Mouse (Mus musculus): ENCODE data around the gene Tmed9. TPM values are rescaled to one million over a fixed set of nuclear protein-coding genes. Genes with fewer than 3 reads are reported as not detected.
"Not testable (repeated sequence)": the region's sequence is repeated elsewhere in the genome, so short reads cannot be mapped to it uniquely, and the experiment has no call there.

The Tmed9 gene
- polyA plus RNA-seq, 1 experiment from 2014 or later: 103 TPM

GRCm38 (mm10) chr13:55611996-55612395 is 38.5 kb downstream of the Tmed9 start:
- H3K27me3 ChIP-seq: no peaks in the 10 kb centered on the region
- H3K36me3 ChIP-seq: peaks cover 17% of the 10 kb centered on the region; the same call in 1 of the 2 replicates
- H3K9me3 ChIP-seq (replicated peaks): no peaks in the 10 kb centered on the region; the same call in 1 of the 2 replicates
- no peak overlapping the region for H3K4me2 ChIP-seq
- H3K4me1 ChIP-seq (replicated peaks): no peaks in the 10 kb centered on the region
- H3K27ac ChIP-seq: no peak overlapping the region
- 89% methylated on average over 7 of the region's 7 CpGs for WGBS
- no peak overlapping the region for H3K4me3 ChIP-seq
- H3K9ac ChIP-seq: no peak overlapping the region
- no peak for ATAC-seq (replicated peaks; ENCODE audit: insufficient number of reproducible peaks, insufficient read depth, low FRiP score, low read depth)

- H3K4me1 ChIP-seq (replicated peaks): no peaks in the 10 kb centered on the region
- H3K4me2 ChIP-seq: no peak overlapping the region
- no peak overlapping the region for H3K9ac ChIP-seq
- no peaks in the 10 kb centered on the region; the same call in 1 of the 2 replicates for H3K9me3 ChIP-seq (replicated peaks)
- H3K36me3 ChIP-seq: peaks cover 10% of the 10 kb centered on the region; the same call in 1 of the 2 replicates
- H3K27ac ChIP-seq: no peak overlapping the region
- no peak for ATAC-seq (replicated peaks; ENCODE audit: insufficient number of reproducible peaks, insufficient read depth, low FRiP score, low read depth)
- H3K27me3 ChIP-seq: no peaks in the 10 kb centered on the region
- H3K4me3 ChIP-seq: no peak overlapping the region
- 46% methylated on average over 5 of the region's 5 CpGs for WGBS
Measured at GRCm38 (mm10) chr13:55613471-55613870, 39.9 kb downstream of the Tmed9 start.

GRCm38 (mm10) chr13:55619328-55619727 is 45.8 kb downstream of the Tmed9 start:
- no peak overlapping the region for H3K4me2 ChIP-seq

GRCm38 (mm10) chr13:55620275-55620674 is 46.7 kb downstream of the Tmed9 start:
- H3K27ac ChIP-seq: no peak overlapping the region
- WGBS: 74% methylated on average over 2 of the region's 2 CpGs
- H3K36me3 ChIP-seq: 0 out of 2 replicates have a peak, but pooled peaks cover 5% of the 10 kb centered on the region
- no peaks in the 10 kb centered on the region for H3K27me3 ChIP-seq
- no peak overlapping the region for H3K9ac ChIP-seq
- no peaks in the 10 kb centered on the region; the same call in 1 of the 2 replicates for H3K9me3 ChIP-seq (replicated peaks)
- no peak for ATAC-seq (replicated peaks; ENCODE audit: insufficient number of reproducible peaks, insufficient read depth, low FRiP score, low read depth)
- H3K4me1 ChIP-seq (replicated peaks): peaks cover 20% of the 10 kb centered on the region
- H3K4me2 ChIP-seq: no peak overlapping the region
- no peak overlapping the region for H3K4me3 ChIP-seq

More at GRCm38 (mm10) chr13:55619328-55619727, 45.8 kb downstream of the Tmed9 start:
- ATAC-seq (replicated peaks; ENCODE audit: insufficient number of reproducible peaks, insufficient read depth, low FRiP score, low read depth): no peak
- Histone ChIP-seq H3K4me1 (replicated peaks) (peaks cover 13% of the 10 kb centered on the region), H3K36me3 (no peaks in the 10 kb centered on the region), H3K9ac (no peak overlapping the region), H3K27me3 (no peaks in the 10 kb centered on the region), H3K27ac (no peak overlapping the region), H3K4me3 (no peak overlapping the region), H3K9me3 (replicated peaks) (no peaks in the 10 kb centered on the region; the same call in 1 of the 2 replicates)
- WGBS: 78% methylated on average over 4 of the region's 4 CpGs

GRCm38 (mm10) chr13:55622156-55622648 is 48.7 kb downstream of the Tmed9 start:
- ATAC-seq (replicated peaks; ENCODE audit: insufficient number of reproducible peaks, insufficient read depth, low FRiP score, low read depth): not testable (repeated sequence)
- H3K27ac ChIP-seq: peak overlapping the region; percentile 81

GRCm38 (mm10) chr13:55622649-55623541 is 49.4 kb downstream of the Tmed9 start, which contains the start of gene Caml:
Gene Caml (plus strand): TSS chr13:55623005.
- H3K9ac ChIP-seq: peak within 1 kb of the TSS; percentile 77
- no peaks in the 10 kb centered on the region for H3K9me3 ChIP-seq (replicated peaks)
- under 1% methylated on average over 59 of the region's 59 CpGs for WGBS
- H3K4me3 ChIP-seq: peak within 1 kb of the TSS; percentile 74
- ATAC-seq (replicated peaks; ENCODE audit: insufficient number of reproducible peaks, insufficient read depth, low FRiP score, low read depth): peak; percentile 97
- peaks cover 13% of the 10 kb centered on the region for H3K36me3 ChIP-seq
- peak within 1 kb of the TSS; percentile 81 for H3K27ac ChIP-seq
- H3K4me2 ChIP-seq: peak within 1 kb of the TSS; percentile 83
- peaks cover 20% of the 10 kb centered on the region for H3K4me1 ChIP-seq (replicated peaks)
- H3K27me3 ChIP-seq: no peaks in the 10 kb centered on the region

More at GRCm38 (mm10) chr13:55622156-55622648, 48.7 kb downstream of the Tmed9 start:
- Histone ChIP-seq H3K4me2 (peak overlapping the region; percentile 83), H3K4me3 (peak overlapping the region; percentile 74), H3K9ac (peak overlapping the region; percentile 77), H3K4me1 (replicated peaks) (peaks cover 20% of the 10 kb centered on the region)
- H3K36me3 ChIP-seq; H3K9me3 ChIP-seq (replicated peaks); H3K27me3 ChIP-seq: not testable (repeated sequence)
- WGBS: 17% methylated on average over 20 of the region's 20 CpGs

- peak within 1 kb of the TSS; percentile 50 for H3K27ac ChIP-seq
- H3K9me3 ChIP-seq (replicated peaks): no peaks in the 10 kb centered on the region
- peaks cover 11% of the 10 kb centered on the region for H3K4me1 ChIP-seq (replicated peaks)
- H3K36me3 ChIP-seq: peaks cover 46% of the 10 kb centered on the region
- 4% methylated on average over 30 of the region's 30 CpGs for WGBS
- peak; percentile 87 for ATAC-seq (replicated peaks; ENCODE audit: insufficient number of reproducible peaks, insufficient read depth, low FRiP score, low read depth)
- peak within 1 kb of the TSS; percentile 91 for H3K9ac ChIP-seq
- H3K27me3 ChIP-seq: no peaks in the 10 kb centered on the region
- peak within 1 kb of the TSS; percentile 79 for H3K4me2 ChIP-seq
- peak within 1 kb of the TSS; percentile 84 for H3K4me3 ChIP-seq
Measured at GRCm38 (mm10) chr13:55634639-55635127, 61.2 kb downstream of the Tmed9 start, which contains the start of gene Ddx46. Gene Ddx46 (plus strand): TSS chr13:55635027.

- Histone ChIP-seq H3K27ac (peak overlapping the region; percentile 50), H3K9me3 (replicated peaks) (no peaks in the 10 kb centered on the region), H3K4me2 (peak overlapping the region; percentile 79), H3K9ac (peak overlapping the region; percentile 91), H3K4me3 (peak overlapping the region; percentile 84), H3K4me1 (replicated peaks) (peaks cover 11% of the 10 kb centered on the region), H3K27me3 (no peaks in the 10 kb centered on the region), H3K36me3 (peaks cover 45% of the 10 kb centered on the region)
- 0% methylated on average over 40 of the region's 40 CpGs for WGBS
- ATAC-seq (replicated peaks; ENCODE audit: insufficient number of reproducible peaks, insufficient read depth, low FRiP score, low read depth): peak; percentile 32
Measured at GRCm38 (mm10) chr13:55635146-55635571, 61.6 kb downstream of the Tmed9 start.

GRCm38 (mm10) chr13:55636185-55636983 is 62.9 kb downstream of the Tmed9 start:
- ATAC-seq (replicated peaks; ENCODE audit: insufficient number of reproducible peaks, insufficient read depth, low FRiP score, low read depth): no peak

GRCm38 (mm10) chr13:55640480-55640879 is 66.9 kb downstream of the Tmed9 start:
- H3K9me3 ChIP-seq (replicated peaks); H3K27me3 ChIP-seq; H3K4me3 ChIP-seq; H3K4me1 ChIP-seq (replicated peaks); H3K4me2 ChIP-seq; ATAC-seq (replicated peaks; ENCODE audit: insufficient number of reproducible peaks, insufficient read depth, low FRiP score, low read depth); H3K27ac ChIP-seq; H3K9ac ChIP-seq: not testable (repeated sequence)
- peaks cover 30% of the 10 kb centered on the region for H3K36me3 ChIP-seq
- 40% methylated on average over 8 of the region's 8 CpGs for WGBS

More at GRCm38 (mm10) chr13:55636185-55636983, 62.9 kb downstream of the Tmed9 start:
- WGBS: 90% methylated on average over 14 of the region's 14 CpGs
- Histone ChIP-seq H3K36me3 (peaks cover 43% of the 10 kb centered on the region), H3K27ac (no peak overlapping the region), H3K4me3 (peak overlapping the region; percentile 84; the same call in 1 of the 2 replicates), H3K4me1 (replicated peaks) (peaks cover 11% of the 10 kb centered on the region), H3K4me2 (peak overlapping the region; percentile 79), H3K27me3 (no peaks in the 10 kb centered on the region), H3K9me3 (replicated peaks) (no peaks in the 10 kb centered on the region), H3K9ac (no peak overlapping the region)

Measured in heart, embryonic 15.5 days (tissue).